Mouse (Mus musculus) erythroblast, embryonic 14.5 days (primary cell): Measurements from ENCODE around the gene Cd3eap.

Experiments
- GATA1 ChIP-seq: IDR thresholded peaks from 2 replicates; pipeline ENCODE4 v1.6.1; 2012; ENCODE audit warnings: low read length, inconsistent platforms, mixed read lengths
- TAL1 ChIP-seq: IDR thresholded peaks from 3 replicates; pipeline ENCODE4 v1.6.1; 2012; ENCODE audit warnings: low read length, inconsistent platforms, mixed read lengths

GRCm38 (mm10) chr7:19354991-19355390, 4.3 kb downstream of the Cd3eap start:
- TF ChIP-seq GATA1 (no peak), TAL1 (no peak)
